Mouse (Mus musculus): ENCODE results near the gene Rab19. TPM values are rescaled to one million over a fixed set of nuclear protein-coding genes. Genes with fewer than 3 reads are reported as not detected.
"Not testable (repeated sequence)": the region's sequence is repeated elsewhere in the genome, so short reads cannot be mapped to it uniquely, and the experiment has no call there.

Gene Rab19
- polyA plus RNA-seq, 1 experiment from 2014 or later = 0.30 TPM

- no peaks in the 10 kb centered on the region for H3K27me3 ChIP-seq (ENCODE audit: control insufficient read depth, insufficient read depth, low read length)
- no peak for DNase-seq (ENCODE audit: low spot score, missing footprints)
- no peak overlapping the region for H3K27ac ChIP-seq (ENCODE audit: low read depth, low read length)
- H3K36me3 ChIP-seq (ENCODE audit: control insufficient read depth, insufficient read depth, low read length) = no peaks in the 10 kb centered on the region
- no peak overlapping the region for H3K9ac ChIP-seq (ENCODE audit: low read length)
- no peak overlapping the region for H3K4me3 ChIP-seq (ENCODE audit: low read depth, low read length)
- H3K4me1 ChIP-seq (ENCODE audit: control insufficient read depth, insufficient read depth, low read length) = no peaks in the 10 kb centered on the region
- ATAC-seq (ENCODE audit: low FRiP score) = no peak
- H3K9me3 ChIP-seq (ENCODE audit: control insufficient read depth, low read length) = no peaks in the 10 kb centered on the region
- no peak overlapping the region for H3K4me2 ChIP-seq
These were observed 52.7 kb downstream of the Rab19 start for GRCm38 (mm10) chr6:39433701-39434100.

- no peaks in the 10 kb centered on the region for H3K4me1 ChIP-seq (ENCODE audit: control insufficient read depth, insufficient read depth, low read length)
- peak overlapping the region; percentile 38; the same call in 1 of the 2 replicates for H3K27ac ChIP-seq (ENCODE audit: low read depth, low read length)
- H3K4me3 ChIP-seq (ENCODE audit: low read depth, low read length) = no peak overlapping the region
- H3K9ac ChIP-seq (ENCODE audit: low read length) = no peak overlapping the region
- no peak overlapping the region for H3K4me2 ChIP-seq
- ATAC-seq (ENCODE audit: low FRiP score) = no peak
- DNase-seq (ENCODE audit: low spot score, missing footprints) = peak; percentile 88
- no peaks in the 10 kb centered on the region for H3K9me3 ChIP-seq (ENCODE audit: control insufficient read depth, low read length)
- 92% methylated on average over 2 of the region's 2 CpGs for WGBS
- H3K27me3 ChIP-seq (ENCODE audit: control insufficient read depth, insufficient read depth, low read length) = no peaks in the 10 kb centered on the region
- no peaks in the 10 kb centered on the region for H3K36me3 ChIP-seq (ENCODE audit: control insufficient read depth, insufficient read depth, low read length)
These were observed 53.3 kb downstream of the Rab19 start for GRCm38 (mm10) chr6:39434111-39434885.

- Histone ChIP-seq H3K4me3 (ENCODE audit: low read depth, low read length) (no peak overlapping the region), H3K36me3 (ENCODE audit: control insufficient read depth, insufficient read depth, low read length) (no peaks in the 10 kb centered on the region), H3K4me1 (ENCODE audit: control insufficient read depth, insufficient read depth, low read length) (no peaks in the 10 kb centered on the region), H3K9ac (ENCODE audit: low read length) (no peak overlapping the region), H3K27me3 (ENCODE audit: control insufficient read depth, insufficient read depth, low read length) (no peaks in the 10 kb centered on the region), H3K4me2 (no peak overlapping the region), H3K9me3 (ENCODE audit: control insufficient read depth, low read length) (no peaks in the 10 kb centered on the region), H3K27ac (ENCODE audit: low read depth, low read length) (peak overlapping the region; percentile 38; the same call in 1 of the 2 replicates)
- DNase-seq (ENCODE audit: low spot score, missing footprints) (peak; percentile 85), ATAC-seq (ENCODE audit: low FRiP score) (peak; percentile 89)
- WGBS = 24% methylated on average over 2 of the region's 2 CpGs
These were observed 54.0 kb downstream of the Rab19 start for GRCm38 (mm10) chr6:39434886-39435492.

- WGBS = 94% methylated on average over 5 of the region's 5 CpGs
- no peak overlapping the region; the same call in 1 of the 2 replicates for H3K27ac ChIP-seq (ENCODE audit: low read depth, low read length)
- H3K4me1 ChIP-seq (ENCODE audit: control insufficient read depth, insufficient read depth, low read length) = no peaks in the 10 kb centered on the region
- H3K36me3 ChIP-seq (ENCODE audit: control insufficient read depth, insufficient read depth, low read length) = no peaks in the 10 kb centered on the region
- no peak for ATAC-seq (ENCODE audit: low FRiP score)
- no peaks in the 10 kb centered on the region for H3K9me3 ChIP-seq (ENCODE audit: control insufficient read depth, low read length)
- H3K27me3 ChIP-seq (ENCODE audit: control insufficient read depth, insufficient read depth, low read length) = no peaks in the 10 kb centered on the region
- no peak for DNase-seq (ENCODE audit: low spot score, missing footprints)
- H3K9ac ChIP-seq (ENCODE audit: low read length) = no peak overlapping the region
- no peak overlapping the region for H3K4me2 ChIP-seq
- no peak overlapping the region for H3K4me3 ChIP-seq (ENCODE audit: low read depth, low read length)
These were observed 54.9 kb downstream of the Rab19 start for GRCm38 (mm10) chr6:39435875-39436274.

- not testable (repeated sequence) for H3K9me3 ChIP-seq (ENCODE audit: control insufficient read depth, low read length); H3K27me3 ChIP-seq (ENCODE audit: control insufficient read depth, insufficient read depth, low read length); DNase-seq (ENCODE audit: low spot score, missing footprints); H3K4me3 ChIP-seq (ENCODE audit: low read depth, low read length); H3K4me2 ChIP-seq; H3K9ac ChIP-seq (ENCODE audit: low read length); H3K36me3 ChIP-seq (ENCODE audit: control insufficient read depth, insufficient read depth, low read length); H3K27ac ChIP-seq (ENCODE audit: low read depth, low read length); ATAC-seq (ENCODE audit: low FRiP score); H3K4me1 ChIP-seq (ENCODE audit: control insufficient read depth, insufficient read depth, low read length)
- WGBS = 90% methylated on average over 6 of the region's 6 CpGs
These were observed 56.5 kb downstream of the Rab19 start for GRCm38 (mm10) chr6:39437519-39437918.

Other genes starting within 250 kb of the Rab19 start
- 15.8 and 17.0 TPM in 2 replicates for gene Kdm7a, start 174.4 kb upstream of the Rab19 start, polyA plus RNA-seq (2014; fragmentation: Nextera tagmentation; extraction: Ambion mirVana)
- 43.6 and 50.7 TPM in 2 replicates for gene Slc37a3, start 3.5 kb upstream of the Rab19 start, polyA plus RNA-seq (2014; fragmentation: Nextera tagmentation; extraction: Ambion mirVana)
- 128 and 131 TPM in 2 replicates for gene Mkrn1, start 39.3 kb downstream of the Rab19 start, polyA plus RNA-seq (2014; fragmentation: Nextera tagmentation; extraction: Ambion mirVana)
- 44.9 and 49.3 TPM in 2 replicates for gene Dennd2a, start 176.7 kb downstream of the Rab19 start, polyA plus RNA-seq (2014; fragmentation: Nextera tagmentation; extraction: Ambion mirVana)
- gene Adck2, start 192.7 kb downstream of the Rab19 start, polyA plus RNA-seq (2014; fragmentation: Nextera tagmentation; extraction: Ambion mirVana) = 25.5 and 28.4 TPM in 2 replicates
- gene Gm42420, start 204.6 kb downstream of the Rab19 start, polyA plus RNA-seq (2014; fragmentation: Nextera tagmentation; extraction: Ambion mirVana) = 0.51 and 1.1 TPM in 2 replicates
- 234 and 271 TPM in 2 replicates for gene Ndufb2, start 211.4 kb downstream of the Rab19 start, polyA plus RNA-seq (2014; fragmentation: Nextera tagmentation; extraction: Ambion mirVana)

Data from midbrain, embryonic 11.5 days (tissue).